Mouse (Mus musculus) E14TG2a.4 (cell line): ENCODE measurements around the gene Ntrk1.

Experiments
- CTCF ChIP-seq: conservative IDR thresholded peaks from 2 replicates; pipeline ENCODE4 v1.5.1; 2014; ENCODE audit warnings: low read length
- NANOG ChIP-seq: IDR thresholded peaks from 2 replicates; pipeline ENCODE4 v1.6.1; 2014; ENCODE audit warnings: borderline replicate concordance, low read length, mixed read lengths
- POU5F1 ChIP-seq: IDR thresholded peaks from 2 replicates; pipeline ENCODE4 v1.6.1; 2014; ENCODE audit warnings: low read length, borderline replicate concordance

DNA sequence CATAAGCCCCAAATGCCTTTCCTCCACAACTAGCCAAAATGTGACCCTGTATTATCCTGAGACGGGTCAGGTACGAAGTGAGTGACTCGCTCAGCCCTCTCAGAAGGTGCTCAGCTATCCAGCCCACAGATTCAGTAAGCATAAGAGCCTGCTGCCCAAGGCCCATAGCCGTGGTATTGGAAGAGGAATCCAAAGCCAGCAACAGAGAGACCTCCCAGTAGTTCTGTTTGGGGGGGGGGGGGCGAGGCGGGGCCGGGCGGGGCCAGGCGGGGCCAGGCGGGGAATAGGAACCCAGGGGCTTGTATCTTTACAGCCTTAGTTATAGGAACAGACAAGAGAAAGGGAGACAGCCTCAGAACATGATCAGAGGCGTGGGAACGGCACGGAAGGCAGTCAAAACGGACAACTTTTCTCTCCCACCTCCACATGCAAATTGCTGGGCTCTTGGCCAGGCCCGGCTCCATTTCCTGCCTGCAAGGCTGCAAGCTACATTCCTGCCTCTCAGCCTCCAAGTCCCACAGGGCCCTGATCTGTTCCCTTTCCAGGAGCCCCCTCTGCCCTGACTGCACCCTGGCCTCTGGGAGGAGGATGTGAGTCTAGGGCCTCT lies 31.2 kb downstream of the Ntrk1 start:
- TF ChIP-seq CTCF, result no peak
- TF ChIP-seq NANOG, result no peak
- no peak for TF ChIP-seq POU5F1
